Mouse (Mus musculus) liver, embryonic 16.5 days (tissue): ENCODE data around the gene Tbc1d2b. TPM values are rescaled to one million over a fixed set of nuclear protein-coding genes. Genes with fewer than 3 reads are reported as not detected.

Source experiments
- ATAC-seq: fragments of 200-750 bp; cut with Nextera tagmentation; 2 replicates; pipeline ENCODE4 v1.8.0; 2017; ENCODE audit warnings: low read depth, mild to moderate bottlenecking, moderate number of reproducible peaks, moderate library complexity
- H3K27ac ChIP-seq: fragments of 300-500 bp; sonication (generic); 2 replicates; pipeline ENCODE4 v1.5.1; 2014; ENCODE audit warnings: mild to moderate bottlenecking, low read length
- H3K27me3 ChIP-seq: fragments of 300-500 bp; sonication (generic); 2 replicates; pipeline ENCODE4 v1.6.1; 2014; ENCODE audit warnings: low read depth, low read length, mixed read lengths; ENCODE audit not compliant: control insufficient read depth, insufficient read depth
- H3K36me3 ChIP-seq: fragments of 300-500 bp; sonication (generic); 2 replicates; pipeline ENCODE4 v1.6.1; 2014; ENCODE audit warnings: mild to moderate bottlenecking; ENCODE audit not compliant: control insufficient read depth, insufficient read depth
- H3K4me1 ChIP-seq: fragments of 300-500 bp; sonication (generic); 2 replicates; pipeline ENCODE4 v1.6.1; 2014; ENCODE audit warnings: low read depth, low read length, mixed read lengths; ENCODE audit not compliant: control insufficient read depth
- H3K4me2 ChIP-seq: fragments of 300-500 bp; sonication (generic); 2 replicates; pipeline ENCODE4 v1.6.1; 2014; ENCODE audit warnings: low read depth, low read length, mixed read lengths
- H3K4me3 ChIP-seq: fragments of 300-500 bp; sonication (generic); 2 replicates; pipeline ENCODE4 v1.5.1; 2014; ENCODE audit warnings: low read depth, mild to moderate bottlenecking, low read length
- H3K9ac ChIP-seq: fragments of 300-500 bp; sonication (generic); 2 replicates; pipeline ENCODE4 v1.6.1; 2014; ENCODE audit warnings: low read depth, low read length
- H3K9me3 ChIP-seq: fragments of 300-500 bp; sonication (generic); replicated peaks from 2 replicates; pipeline ENCODE4 v1.6.1; 2016; ENCODE audit warnings: low read length; ENCODE audit not compliant: control insufficient read depth
- WGBS: fragments of 180-500 bp; shearing (Covaris S2); extraction: QIAGEN DNeasy Blood & Tissue Kit; methylation state at CpG from one replicate; pipeline ENCODE4 v1.1.7; 2014; ENCODE audit not compliant: insufficient replicate concordance; 5-methylcytosine and 5-hydroxymethylcytosine counted together
- polyA plus RNA-seq: library from polyadenylated mRNA; unstranded; fragments of >200 nt; fragmentation: Nextera tagmentation; extraction: Ambion mirVana; gene quantifications from 2 replicates; pipeline ENCODE4 v1.2.1, GENCODE M21; 2015

The Tbc1d2b gene
- polyA plus RNA-seq, 1 experiment from 2014 or later, result 8.3 TPM

- Histone ChIP-seq H3K4me2 (peak overlapping the region; percentile 57), H3K4me3 (peak overlapping the region; percentile 25), H3K4me1 (peaks cover 78% of the 10 kb centered on the region), H3K9me3 (no peaks in the 10 kb centered on the region), H3K27ac (peak overlapping the region; percentile 98), H3K9ac (peak overlapping the region; percentile 75), H3K36me3 (peaks cover 22% of the 10 kb centered on the region), H3K27me3 (no peaks in the 10 kb centered on the region)
- WGBS, result 26% methylated on average over 5 of the region's 5 CpGs
- ATAC-seq, result peak; percentile 93
These were observed 20.3 kb downstream of the Tbc1d2b start for GRCm38 (mm10) chr9:90250141-90250775.

DNA sequence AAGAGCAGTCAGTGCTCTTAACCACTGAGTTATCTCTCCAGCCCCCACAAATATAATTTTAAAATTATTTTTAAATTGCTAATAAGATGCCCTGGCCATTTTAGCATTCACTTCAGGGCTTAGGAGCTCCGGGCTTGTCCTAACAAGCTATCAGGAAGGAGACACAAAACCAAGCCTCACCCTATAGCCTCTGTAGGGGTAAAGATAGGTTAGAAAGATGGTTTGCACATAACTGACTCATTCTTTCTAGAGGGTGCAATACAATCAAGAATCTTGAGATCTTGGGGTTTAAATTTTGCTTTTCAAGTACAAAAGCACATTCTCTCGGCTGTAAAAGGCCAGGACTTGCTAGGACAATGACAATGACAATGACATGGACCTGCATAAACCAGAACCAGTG is 21.6 kb downstream of the Tbc1d2b start:
- Histone ChIP-seq H3K4me2 (peak overlapping the region; percentile 57), H3K9me3 (no peaks in the 10 kb centered on the region), H3K4me3 (peak overlapping the region; percentile 25), H3K36me3 (peaks cover 22% of the 10 kb centered on the region), H3K27ac (peak overlapping the region; percentile 98), H3K27me3 (no peaks in the 10 kb centered on the region), H3K4me1 (peaks cover 90% of the 10 kb centered on the region), H3K9ac (peak overlapping the region; percentile 75)
- WGBS, result 39% methylated on average over 2 of the region's 2 CpGs
- ATAC-seq, result no peak

DNA sequence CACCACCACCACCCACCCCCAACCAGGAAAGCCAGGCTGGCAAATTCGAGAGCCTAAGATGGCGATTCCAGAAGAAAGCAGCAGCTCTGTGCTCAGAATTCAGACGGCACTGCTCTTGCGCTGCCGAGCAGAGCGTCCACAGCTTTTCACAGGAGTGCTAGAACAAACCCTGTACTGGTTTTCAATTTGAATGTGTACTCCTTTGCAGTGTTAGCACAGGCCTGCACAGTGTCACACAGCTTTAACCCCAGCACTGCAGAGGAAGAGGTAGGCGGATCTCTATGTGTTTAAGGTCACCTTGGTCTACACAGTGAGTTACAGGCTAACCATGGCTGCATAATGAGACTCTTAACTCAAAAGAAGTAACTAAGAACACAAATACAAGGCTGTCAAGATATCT is 22.3 kb downstream of the Tbc1d2b start:
- 74% methylated on average over 7 of the region's 7 CpGs for WGBS
- 0 out of 2 replicates have a peak overlapping the region, but pooled peaks have one; percentile 13 for H3K9ac ChIP-seq
- H3K9me3 ChIP-seq, result no peaks in the 10 kb centered on the region
- H3K36me3 ChIP-seq, result peaks cover 22% of the 10 kb centered on the region
- H3K4me3 ChIP-seq, result peak overlapping the region; percentile 25
- peak overlapping the region; percentile 57 for H3K4me2 ChIP-seq
- peaks cover 94% of the 10 kb centered on the region for H3K4me1 ChIP-seq
- ATAC-seq, result no peak
- H3K27ac ChIP-seq, result peak overlapping the region; percentile 98
- no peaks in the 10 kb centered on the region for H3K27me3 ChIP-seq

GRCm38 (mm10) chr9:90247316-90247715 is 23.3 kb downstream of the Tbc1d2b start:
- Histone ChIP-seq H3K4me1 (peaks cover 96% of the 10 kb centered on the region), H3K9me3 (no peaks in the 10 kb centered on the region), H3K4me2 (no peak overlapping the region), H3K27me3 (no peaks in the 10 kb centered on the region), H3K36me3 (peaks cover 22% of the 10 kb centered on the region), H3K27ac (peak overlapping the region; percentile 41), H3K4me3 (no peak overlapping the region), H3K9ac (no peak overlapping the region; the same call in 1 of the 2 replicates)
- 61% methylated on average over 7 of the region's 7 CpGs for WGBS
- ATAC-seq, result no peak

DNA sequence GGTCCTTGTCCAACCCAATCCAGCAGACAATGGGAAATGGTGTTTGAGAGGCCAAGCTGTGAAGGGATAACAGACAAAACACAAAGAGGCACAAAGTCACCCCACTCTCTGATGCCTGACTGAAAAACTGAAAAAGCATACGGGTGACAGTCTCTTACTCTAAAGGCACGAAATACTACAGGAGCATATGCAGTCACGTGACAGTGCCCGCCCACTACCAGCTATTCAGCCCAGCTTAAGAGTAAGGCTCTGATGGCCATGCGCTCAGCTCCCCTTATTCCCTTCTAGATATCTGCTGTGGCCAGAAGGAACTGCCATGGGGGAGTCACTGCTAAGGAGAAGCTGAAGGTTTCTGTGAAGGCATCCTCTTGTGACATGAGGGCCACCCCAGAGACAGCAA is 24.8 kb downstream of the Tbc1d2b start:
- Histone ChIP-seq H3K4me2 (no peak overlapping the region), H3K36me3 (peaks cover 25% of the 10 kb centered on the region), H3K4me1 (peaks cover 91% of the 10 kb centered on the region), H3K27ac (peak overlapping the region; percentile 77), H3K27me3 (no peaks in the 10 kb centered on the region), H3K4me3 (no peak overlapping the region), H3K9me3 (no peaks in the 10 kb centered on the region), H3K9ac (peak overlapping the region; percentile 23)
- ATAC-seq, result no peak
- WGBS, result 41% methylated on average over 5 of the region's 5 CpGs

GRCm38 (mm10) chr9:90245206-90245605 is 25.4 kb downstream of the Tbc1d2b start:
- Histone ChIP-seq H3K36me3 (peaks cover 30% of the 10 kb centered on the region), H3K27ac (peak overlapping the region; percentile 77), H3K4me1 (peaks cover 89% of the 10 kb centered on the region), H3K4me2 (no peak overlapping the region), H3K4me3 (no peak overlapping the region), H3K27me3 (no peaks in the 10 kb centered on the region), H3K9me3 (no peaks in the 10 kb centered on the region), H3K9ac (no peak overlapping the region)
- ATAC-seq, result no peak
- 31% methylated on average over 6 of the region's 6 CpGs for WGBS

GRCm38 (mm10) chr9:90244301-90245151 is 26.1 kb downstream of the Tbc1d2b start:
- Histone ChIP-seq H3K4me3 (no peak overlapping the region), H3K36me3 (peaks cover 37% of the 10 kb centered on the region), H3K27me3 (no peaks in the 10 kb centered on the region), H3K4me2 (no peak overlapping the region), H3K27ac (peak overlapping the region; percentile 77), H3K4me1 (peaks cover 83% of the 10 kb centered on the region), H3K9ac (no peak overlapping the region), H3K9me3 (no peaks in the 10 kb centered on the region)
- WGBS, result 65% methylated on average over 15 of the region's 15 CpGs
- no peak for ATAC-seq

GRCm38 (mm10) chr9:90242855-90243254 is 27.7 kb downstream of the Tbc1d2b start:
- Histone ChIP-seq H3K4me1 (peaks cover 79% of the 10 kb centered on the region), H3K36me3 (peaks cover 43% of the 10 kb centered on the region)
- ATAC-seq, result peak; percentile 37

DNA sequence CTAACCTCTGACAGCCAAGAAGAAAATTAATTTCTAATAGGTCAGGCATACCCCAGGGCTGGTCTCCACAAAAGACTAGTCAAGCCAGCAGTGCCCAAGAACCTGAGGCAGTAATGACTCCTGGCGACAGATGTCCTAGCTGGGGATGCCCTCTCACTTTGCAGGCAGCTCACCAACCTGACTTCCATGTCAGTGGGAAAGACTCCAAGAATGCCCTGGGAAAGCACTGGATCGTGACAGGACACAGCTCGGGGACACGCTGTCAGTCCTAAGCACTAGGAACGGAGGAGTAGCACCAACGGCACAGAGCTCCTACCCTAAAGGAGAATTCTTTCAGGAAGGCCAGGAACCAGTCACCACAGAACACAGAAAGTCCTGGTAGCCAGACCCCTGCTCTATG is 28.3 kb downstream of the Tbc1d2b start:
- Histone ChIP-seq H3K4me2 (peak overlapping the region; percentile 6), H3K27ac (peak overlapping the region; percentile 85), H3K4me1 (peaks cover 76% of the 10 kb centered on the region), H3K36me3 (peaks cover 40% of the 10 kb centered on the region), H3K9ac (peak overlapping the region; percentile 52), H3K27me3 (no peaks in the 10 kb centered on the region), H3K9me3 (no peaks in the 10 kb centered on the region), H3K4me3 (no peak overlapping the region)
- 81% methylated on average over 6 of the region's 6 CpGs for WGBS
- no peak for ATAC-seq

More at GRCm38 (mm10) chr9:90242855-90243254, 27.7 kb downstream of the Tbc1d2b start:
- H3K27ac ChIP-seq, result peak overlapping the region; percentile 85
- no peaks in the 10 kb centered on the region for H3K9me3 ChIP-seq
- WGBS, result 30% methylated on average over 7 of the region's 7 CpGs
- no peak overlapping the region for H3K4me3 ChIP-seq
- H3K9ac ChIP-seq, result peak overlapping the region; percentile 52
- H3K27me3 ChIP-seq, result no peaks in the 10 kb centered on the region
- peak overlapping the region; percentile 6 for H3K4me2 ChIP-seq
